Mouse (Mus musculus): Measurements from ENCODE around the gene Hoxd13.

DNA sequence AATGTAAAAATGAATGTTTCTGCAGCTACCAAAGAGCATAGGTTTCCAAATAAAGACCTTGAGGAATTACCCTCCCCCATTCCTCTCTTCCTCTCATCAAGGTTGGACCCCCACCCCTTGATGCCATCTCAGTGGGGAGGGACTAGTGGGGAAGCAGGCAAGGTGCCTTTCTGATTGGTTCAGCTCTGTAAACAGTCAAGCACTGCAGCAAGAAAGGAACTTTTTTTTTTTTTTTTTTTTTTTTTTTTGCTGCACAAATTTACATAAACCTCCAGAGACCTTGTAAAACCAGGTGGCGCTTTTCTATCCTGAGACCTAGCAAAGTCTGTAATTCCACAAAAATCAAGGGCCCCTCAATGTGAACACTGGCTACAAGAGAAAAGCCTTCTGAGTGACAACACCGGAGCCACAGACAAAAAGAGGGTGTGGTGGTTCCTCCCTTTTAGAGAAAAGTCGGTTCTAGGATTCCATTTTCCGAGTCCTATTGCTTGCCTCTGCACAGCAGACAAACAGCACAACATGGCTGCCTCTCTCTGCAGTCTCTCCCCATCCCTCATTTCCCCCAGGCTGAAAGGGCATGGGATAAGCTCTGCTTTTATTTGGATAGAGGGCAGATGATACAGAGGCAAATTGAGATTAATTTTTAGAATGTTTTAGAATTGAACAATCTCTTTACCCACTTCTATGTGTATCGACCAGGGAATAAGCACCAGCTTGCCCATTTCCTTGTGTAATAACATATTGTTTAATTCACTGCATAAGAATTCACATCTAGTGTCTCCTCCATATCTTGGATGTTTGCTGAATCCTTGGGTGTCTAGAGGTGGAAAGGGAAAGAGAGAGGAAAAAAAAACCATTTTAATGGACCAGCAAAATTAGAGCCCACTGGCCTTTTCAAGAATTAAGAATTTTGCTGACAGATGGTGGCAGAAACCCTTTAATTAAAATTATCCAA, 41.6 kb downstream of the Hoxd13 start:
- no peak for TF ChIP-seq CTCF (IDR thresholded peaks at IDR 0.05; ENCODE audit: low read depth)
- no peak for TF ChIP-seq EP300 (IDR thresholded peaks at IDR 0.05; ENCODE audit: low read depth)

Data from liver, postnatal 0 days (tissue).